Mouse (Mus musculus) right cerebral cortex, postnatal 25 days (tissue): ENCODE measurements around the gene Folr1.

Source experiments
- DNase-seq: peaks from one replicate; pipeline ENCODE4 v3.0.0; 2022

Folr1 gene

GRCm38 (mm10) chr7:101823758-101824630, 46.6 kb downstream of the Folr1 start:
- DNase-seq = no peak

- DNase-seq = no peak
Observed at GRCm38 (mm10) chr7:101822836-101823757, 47.5 kb downstream of the Folr1 start.

- DNase-seq = peak; percentile 30
Observed at GRCm38 (mm10) chr7:101821571-101822501, 48.8 kb downstream of the Folr1 start.

- no peak for DNase-seq
Observed at GRCm38 (mm10) chr7:101820295-101821030, 50.1 kb downstream of the Folr1 start.

- no peak for DNase-seq
Observed at GRCm38 (mm10) chr7:101817861-101818401, 52.7 kb downstream of the Folr1 start, which contains the start of gene Phox2a. Gene Phox2a (plus strand): TSS chr7:101818313.
